Mouse (Mus musculus): Measurements from ENCODE around the gene Prr3.
"Not testable (repeated sequence)": the region's sequence is repeated elsewhere in the genome, so short reads cannot be mapped to it uniquely, and the experiment has no call there.

Gene Prr3

GRCm38 (mm10) chr17:35979401-35980362 is at the start of gene Prr3, which contains the start of gene Gnl1:
Prr3 (minus strand) TSS chr17:35980236.
Gnl1 (plus strand) TSS chr17:35979851.
- DNase-seq (ENCODE audit: low spot score) = peak; percentile 97

GRCm38 (mm10) chr17:36028879-36029619 is 49.0 kb upstream of the Prr3 start:
- peak; percentile 2 for DNase-seq (ENCODE audit: low spot score)

- no peak for DNase-seq (ENCODE audit: low spot score)
Measured at GRCm38 (mm10) chr17:36027663-36028062, 47.6 kb upstream of the Prr3 start.

GRCm38 (mm10) chr17:36025901-36026300 is 45.9 kb upstream of the Prr3 start:
- peak; percentile 2 for DNase-seq (ENCODE audit: low spot score)

GRCm38 (mm10) chr17:36025197-36025596 is 45.2 kb upstream of the Prr3 start:
- peak; percentile 3 for DNase-seq (ENCODE audit: low spot score)

- peak; percentile 93 for DNase-seq (ENCODE audit: low spot score)
Measured at GRCm38 (mm10) chr17:36023710-36024654, 43.9 kb upstream of the Prr3 start.

- peak; percentile 10 for DNase-seq (ENCODE audit: low spot score)
Measured at GRCm38 (mm10) chr17:36022922-36023321, 42.9 kb upstream of the Prr3 start.

- DNase-seq (ENCODE audit: low spot score) = no peak
Measured at GRCm38 (mm10) chr17:36022098-36022497, 42.1 kb upstream of the Prr3 start.

GRCm38 (mm10) chr17:36021309-36021708 is 41.3 kb upstream of the Prr3 start:
- peak; percentile 2 for DNase-seq (ENCODE audit: low spot score)

GRCm38 (mm10) chr17:36020191-36021073 is 40.4 kb upstream of the Prr3 start, which contains the start of gene H2-T24:
H2-T24 (minus strand) TSS chr17:36020560.
- DNase-seq (ENCODE audit: low spot score) = peak; percentile 63

GRCm38 (mm10) chr17:36019519-36019918 is 39.5 kb upstream of the Prr3 start:
- peak; percentile 2 for DNase-seq (ENCODE audit: low spot score)

GRCm38 (mm10) chr17:36018979-36019378 is 38.9 kb upstream of the Prr3 start:
- DNase-seq (ENCODE audit: low spot score) = no peak

- DNase-seq (ENCODE audit: low spot score) = peak; percentile 3
Measured at GRCm38 (mm10) chr17:36017046-36017445, 37.0 kb upstream of the Prr3 start.

- no peak for DNase-seq (ENCODE audit: low spot score)
Measured at GRCm38 (mm10) chr17:36014977-36015376, 34.9 kb upstream of the Prr3 start.

- not testable (repeated sequence) for DNase-seq (ENCODE audit: low spot score)
Measured at GRCm38 (mm10) chr17:36004409-36004808, 24.4 kb upstream of the Prr3 start.

GRCm38 (mm10) chr17:36003331-36003730 is 23.3 kb upstream of the Prr3 start:
- no peak for DNase-seq (ENCODE audit: low spot score)

GRCm38 (mm10) chr17:36001966-36002365 is 21.9 kb upstream of the Prr3 start:
- no peak for DNase-seq (ENCODE audit: low spot score)

- DNase-seq (ENCODE audit: low spot score) = no peak
Measured at GRCm38 (mm10) chr17:36001121-36001897, 21.3 kb upstream of the Prr3 start.

GRCm38 (mm10) chr17:36000349-36000748 is 20.3 kb upstream of the Prr3 start:
- no peak for DNase-seq (ENCODE audit: low spot score)

- no peak for DNase-seq (ENCODE audit: low spot score)
Measured at GRCm38 (mm10) chr17:35999356-35999755, 19.3 kb upstream of the Prr3 start.

Data from adipocyte (in vitro differentiated cells).